Mouse (Mus musculus) bone marrow, adult 2 months (tissue): Measurements from ENCODE around the gene Selenok.

Experiments
- CTCF ChIP-seq: fragments of 200-500 bp; IDR thresholded peaks from 2 replicates; pipeline ENCODE4 v1.5.1; 2011; ENCODE audit warnings: low read length, control low read depth; ENCODE audit not compliant: control insufficient read depth, insufficient read depth
- POLR2A ChIP-seq: fragments of 200-500 bp; IDR thresholded peaks from 2 replicates; pipeline ENCODE4 v1.6.1; 2011; ENCODE audit warnings: low read depth, mild to moderate bottlenecking, control low read depth, low read length, borderline replicate concordance; ENCODE audit not compliant: control insufficient read depth

DNA sequence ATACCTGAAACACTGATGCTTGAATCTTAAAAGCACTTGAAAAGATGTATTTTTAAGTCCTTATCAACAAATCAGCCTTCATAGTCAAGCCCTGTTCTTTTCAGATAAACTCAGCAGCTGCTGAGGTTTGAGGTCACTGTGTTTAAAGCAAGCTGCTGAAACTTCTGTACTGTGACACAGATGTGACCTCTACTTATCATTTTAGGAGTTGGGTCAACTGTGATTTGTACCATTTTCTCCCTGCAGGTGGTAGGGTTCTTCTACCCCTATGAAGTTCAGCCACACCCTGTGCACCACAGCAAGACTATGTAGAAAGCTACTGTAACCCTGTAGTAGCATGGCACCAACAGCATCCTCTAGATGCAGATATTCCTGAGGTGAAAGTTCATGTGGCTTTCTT is 29.2 kb downstream of the Selenok start:
- no peak for TF ChIP-seq CTCF
- TF ChIP-seq POLR2A, result no peak
